Mouse (Mus musculus) liver, postnatal 0 days (tissue): ENCODE results near the gene Rundc3a. TPM values are rescaled to one million over a fixed set of nuclear protein-coding genes. Genes with fewer than 3 reads are reported as not detected.
A peak's percentile ranks its signal among the peaks of the same experiment; 100 is the strongest.

ENCODE experiments used
- ATAC-seq: fragments of 200-750 bp; cut with Nextera tagmentation; 2 replicates; pipeline ENCODE4 v1.8.0; 2017; ENCODE audit warnings: mild to moderate bottlenecking, moderate library complexity
- DNase-seq: peaks from one replicate; pipeline ENCODE4 v3.0.0-alpha.2; 2016
- H3K27ac ChIP-seq: fragments of 300-500 bp; sonication (generic); 2 replicates; pipeline ENCODE4 v1.5.1; 2014; ENCODE audit warnings: antibody characterized with exemption, moderate library complexity, mild to moderate bottlenecking, low read depth
- H3K27me3 ChIP-seq: fragments of 300-500 bp; sonication (generic); 2 replicates; pipeline ENCODE4 v1.6.1; 2014; ENCODE audit warnings: low read length, control low read depth, mixed read lengths; ENCODE audit not compliant: insufficient read depth
- H3K36me3 ChIP-seq: fragments of 300-500 bp; sonication (generic); replicated peaks from 2 replicates; pipeline ENCODE4 v1.6.1; 2014; ENCODE audit warnings: mild to moderate bottlenecking, control low read depth, low read length, moderate library complexity, mixed read lengths; ENCODE audit not compliant: insufficient read depth
- H3K4me1 ChIP-seq: fragments of 300-500 bp; sonication (generic); 2 replicates; pipeline ENCODE4 v1.6.1; 2014; ENCODE audit warnings: antibody characterized with exemption, mild to moderate bottlenecking, control low read depth; ENCODE audit not compliant: insufficient read depth
- H3K4me2 ChIP-seq: fragments of 300-500 bp; sonication (generic); 2 replicates; pipeline ENCODE4 v1.6.1; 2014; ENCODE audit warnings: low read depth, mild to moderate bottlenecking, low read length, moderate library complexity, mixed read lengths
- H3K4me3 ChIP-seq: fragments of 300-500 bp; sonication (generic); 2 replicates; pipeline ENCODE4 v1.5.1; 2014; ENCODE audit warnings: low read depth, low read length
- H3K9ac ChIP-seq: fragments of 300-500 bp; sonication (generic); replicated peaks from 2 replicates; pipeline ENCODE4 v1.6.1; 2014; ENCODE audit warnings: mild to moderate bottlenecking, moderate library complexity
- H3K9me3 ChIP-seq: fragments of 300-500 bp; sonication (generic); 2 replicates; pipeline ENCODE4 v1.6.1; 2016; ENCODE audit warnings: mild to moderate bottlenecking, control low read depth, low read length, mixed read lengths
- CTCF ChIP-seq: sonication (generic); IDR thresholded peaks from 2 replicates; pipeline ENCODE4 v1.5.1; 2016; ENCODE audit warnings: antibody characterized with exemption, low read depth
- EP300 ChIP-seq: IDR thresholded peaks from 2 replicates; pipeline ENCODE4 v1.6.1; 2016; ENCODE audit warnings: antibody characterized with exemption, low read depth, mild to moderate bottlenecking
- WGBS: fragments of 180-500 bp; shearing (Covaris S2); extraction: QIAGEN DNeasy Blood & Tissue Kit; methylation state at CpG from one replicate; pipeline ENCODE4 v1.1.7; 2014; ENCODE audit not compliant: insufficient replicate concordance; 5-methylcytosine and 5-hydroxymethylcytosine counted together
- polyA plus RNA-seq: library from polyadenylated mRNA; unstranded; fragments of >200 nt; fragmentation: Nextera tagmentation; extraction: Ambion mirVana; gene quantifications from 2 replicates; pipeline ENCODE4 v1.2.1, GENCODE M21; 2015

The Rundc3a gene
- polyA plus RNA-seq, 1 experiment from 2014 or later: 1.8 TPM

DNA sequence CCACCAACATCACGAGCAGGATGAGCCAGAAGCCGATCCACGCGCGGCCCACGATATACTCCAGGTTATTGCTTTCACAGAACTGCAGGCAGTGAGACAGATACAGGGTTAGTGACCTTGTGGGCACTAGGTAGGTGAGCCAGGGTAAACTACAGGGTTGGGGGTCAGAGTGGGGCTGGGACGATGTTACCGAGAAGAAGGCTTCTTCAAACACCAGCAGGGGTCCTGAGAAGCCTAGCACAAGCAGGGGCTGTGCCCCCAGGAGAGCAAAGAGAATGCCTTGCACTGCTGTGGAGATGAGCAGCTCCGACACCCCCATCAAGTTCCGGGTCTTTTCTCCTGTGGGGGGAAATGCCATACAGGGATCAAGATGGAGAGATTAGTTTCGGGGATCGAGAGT lies 37.0 kb upstream of the Rundc3a start:
- Histone ChIP-seq H3K27ac (no peak overlapping the region), H3K27me3 (0 out of 2 replicates have a peak, but pooled peaks cover 12% of the 10 kb centered on the region), H3K4me3 (no peak overlapping the region), H3K9ac (no peak overlapping the region), H3K36me3 (peaks cover 95% of the 10 kb centered on the region), H3K4me1 (no peaks in the 10 kb centered on the region; the same call in 1 of the 2 replicates), H3K9me3 (no peaks in the 10 kb centered on the region), H3K4me2 (peak overlapping the region; percentile 48)
- DNase-seq: no peak
- TF ChIP-seq CTCF: no peak
- TF ChIP-seq EP300: no peak
- WGBS: 77% methylated on average over 12 of the region's 12 CpGs
- ATAC-seq: no peak

DNA sequence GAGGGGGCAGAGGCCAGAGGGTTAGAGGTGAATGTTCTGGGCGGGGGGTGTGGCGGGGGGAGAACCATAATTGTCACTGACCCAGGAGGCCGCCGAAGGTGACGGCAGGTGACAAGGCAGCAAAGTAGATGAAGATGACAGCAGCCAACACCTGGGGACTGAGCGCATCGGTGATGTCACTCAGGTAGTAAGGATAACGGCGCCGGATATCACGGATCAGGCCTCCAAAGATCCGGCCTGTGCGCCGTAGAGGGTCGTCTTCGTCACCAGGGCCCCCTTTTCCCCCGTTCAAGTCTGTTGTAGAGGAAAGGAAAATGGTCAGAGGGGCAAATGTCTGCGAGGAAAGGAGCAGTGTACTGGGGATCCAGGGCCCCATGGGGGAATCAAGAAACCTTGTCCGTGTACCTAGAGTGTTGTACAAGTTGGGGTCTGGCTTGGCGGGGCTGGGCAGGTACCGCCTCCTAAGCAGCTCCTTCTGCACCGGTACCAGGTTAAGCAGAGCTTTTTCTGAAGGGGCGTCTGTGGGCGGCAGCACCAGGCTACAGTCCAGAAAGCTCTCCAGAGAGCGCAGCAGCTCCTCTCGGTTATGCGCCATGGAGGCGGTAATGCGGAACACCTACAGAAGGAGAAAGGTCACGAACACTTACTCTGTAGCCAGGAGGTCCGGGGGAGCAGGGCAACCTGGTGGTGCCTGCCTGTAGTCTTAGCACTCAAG lies 36.4 kb upstream of the Rundc3a start:
- Histone ChIP-seq H3K9me3 (no peaks in the 10 kb centered on the region), H3K27me3 (0 out of 2 replicates have a peak, but pooled peaks cover 9% of the 10 kb centered on the region), H3K4me3 (no peak overlapping the region), H3K4me2 (peak overlapping the region; percentile 82), H3K9ac (no peak overlapping the region), H3K36me3 (peaks cover 95% of the 10 kb centered on the region), H3K27ac (no peak overlapping the region), H3K4me1 (no peaks in the 10 kb centered on the region)
- no peak for DNase-seq
- TF ChIP-seq EP300 (no peak), CTCF (no peak)
- no peak for ATAC-seq
- WGBS: 65% methylated on average over 30 of the region's 31 CpGs

DNA sequence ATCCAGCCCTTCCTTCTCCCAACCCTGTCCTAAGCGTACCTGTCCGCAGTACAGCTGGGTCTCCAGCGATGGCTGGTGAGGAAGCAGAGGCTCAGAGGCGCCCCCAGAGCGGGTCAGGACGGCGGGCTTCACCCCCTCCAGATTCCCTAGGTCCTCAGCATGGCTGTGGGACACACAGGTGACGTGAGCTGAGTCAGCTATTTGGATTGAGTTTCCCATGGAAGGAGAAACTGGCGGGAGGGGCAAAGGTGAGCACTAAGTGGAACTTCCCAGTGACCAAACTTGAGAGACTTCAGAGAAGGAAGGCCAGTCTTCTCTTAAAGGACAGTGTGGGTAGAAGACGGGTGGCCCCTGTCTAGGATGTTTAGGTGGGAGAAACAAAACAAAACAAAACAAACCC lies 34.8 kb upstream of the Rundc3a start:
- DNase-seq (no peak), ATAC-seq (no peak)
- Histone ChIP-seq H3K27ac (peak overlapping the region; percentile 48; the same call in 1 of the 2 replicates), H3K27me3 (0 out of 2 replicates have a peak, but pooled peaks cover 5% of the 10 kb centered on the region), H3K4me2 (peak overlapping the region; percentile 82), H3K36me3 (peaks cover 90% of the 10 kb centered on the region), H3K9me3 (no peaks in the 10 kb centered on the region), H3K4me3 (peak overlapping the region; percentile 29), H3K4me1 (no peaks in the 10 kb centered on the region), H3K9ac (peak overlapping the region; percentile 34; the same call in 1 of the 2 replicates)
- 70% methylated on average over 10 of the region's 10 CpGs for WGBS
- TF ChIP-seq CTCF (no peak), EP300 (no peak)

DNA sequence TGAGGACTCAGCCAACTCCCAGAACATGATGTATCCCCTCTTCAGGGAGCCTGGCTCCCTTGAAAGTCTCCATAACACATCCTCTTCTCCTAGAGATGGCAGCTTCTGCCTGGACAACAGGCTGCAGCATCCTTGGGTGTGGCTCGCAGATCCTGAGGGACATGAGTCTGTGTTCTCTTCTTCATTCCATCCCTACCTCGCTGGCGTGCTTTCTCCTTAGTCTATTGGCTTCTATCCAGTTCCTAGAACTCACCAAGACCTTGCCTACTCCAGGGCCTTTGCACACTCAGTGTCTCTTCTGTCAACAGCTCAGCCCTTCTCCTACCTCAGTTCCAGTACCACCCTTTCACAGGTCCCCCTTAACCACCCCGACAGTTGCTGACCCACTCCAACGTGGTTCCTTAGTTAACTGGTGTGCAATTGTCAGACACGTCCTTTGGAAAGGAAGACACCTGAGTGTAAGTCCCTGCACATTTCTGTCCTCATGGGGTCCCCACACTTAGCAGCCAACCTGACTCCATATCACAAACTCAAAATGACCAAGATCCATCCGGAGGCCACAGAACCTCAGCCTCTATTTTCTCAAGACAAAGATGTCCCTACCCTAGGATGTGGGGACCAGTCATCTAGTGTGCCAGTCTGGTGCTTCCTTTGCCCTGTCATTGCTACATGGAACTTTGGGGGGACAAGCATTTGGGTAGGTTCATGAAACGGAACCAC lies 31.3 kb upstream of the Rundc3a start:
- Histone ChIP-seq H3K36me3 (peaks cover 59% of the 10 kb centered on the region), H3K4me2 (peak overlapping the region; percentile 82), H3K27me3 (0 out of 2 replicates have a peak, but pooled peaks cover 5% of the 10 kb centered on the region), H3K9me3 (no peaks in the 10 kb centered on the region), H3K4me1 (peaks cover 14% of the 10 kb centered on the region), H3K27ac (peak overlapping the region; percentile 95), H3K4me3 (peak overlapping the region; percentile 66), H3K9ac (peak overlapping the region; percentile 93)
- DNase-seq (no peak), ATAC-seq (no peak)
- TF ChIP-seq EP300: no peak
- TF ChIP-seq CTCF: no peak
- WGBS: 78% methylated on average over 8 of the region's 8 CpGs

DNA sequence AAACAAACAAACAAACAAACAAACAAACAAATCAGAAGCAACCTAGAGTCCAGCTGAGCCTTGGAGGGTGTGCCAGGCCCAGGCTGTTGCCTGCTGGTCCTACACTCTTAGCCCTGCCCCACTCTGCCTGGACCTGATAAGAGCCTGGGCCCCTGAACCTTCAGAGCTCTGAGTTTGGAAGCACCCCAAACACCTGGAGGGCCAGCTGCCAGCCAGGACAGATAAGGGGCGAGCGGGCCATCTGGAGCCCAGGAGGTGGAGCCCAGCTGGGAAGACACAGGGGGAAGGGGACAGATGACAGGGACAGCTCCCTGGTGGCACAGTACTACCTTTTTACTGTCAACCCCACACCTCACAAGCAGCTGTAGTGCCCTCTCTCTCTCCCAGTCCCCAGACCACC lies 29.6 kb upstream of the Rundc3a start:
- peak overlapping the region; percentile 93 for H3K9ac ChIP-seq
- H3K36me3 ChIP-seq: peaks cover 43% of the 10 kb centered on the region
- H3K27me3 ChIP-seq: no peaks in the 10 kb centered on the region
- peak overlapping the region; percentile 95 for H3K27ac ChIP-seq
- H3K4me2 ChIP-seq: peak overlapping the region; percentile 82
- peak overlapping the region; percentile 66 for H3K4me3 ChIP-seq
- WGBS: 16% methylated on average over 2 of the region's 2 CpGs
- TF ChIP-seq EP300: peak; percentile 98
- TF ChIP-seq CTCF: 0 out of 2 replicates have a peak, but pooled peaks have one; percentile 12
- H3K9me3 ChIP-seq: no peaks in the 10 kb centered on the region
- peak; percentile 89 for DNase-seq
- peak; percentile 81 for ATAC-seq
- H3K4me1 ChIP-seq: peaks cover 26% of the 10 kb centered on the region
